Mouse (Mus musculus) stomach, embryonic 15.5 days (tissue): ENCODE results near the gene Kcnn1. TPM values are rescaled to one million over a fixed set of nuclear protein-coding genes. Genes with fewer than 3 reads are reported as not detected.

Experiments
- ATAC-seq: fragments of 200-750 bp; cut with Nextera tagmentation; 2 replicates; pipeline ENCODE4 v1.8.0; 2017; ENCODE audit warnings: low read depth, moderate number of reproducible peaks, moderate TSS enrichment; ENCODE audit not compliant: insufficient read depth, low FRiP score
- H3K27ac ChIP-seq: fragments of 300-500 bp; sonication (generic); 2 replicates; pipeline ENCODE4 v1.5.1; 2015; ENCODE audit warnings: mild to moderate bottlenecking, inconsistent platforms
- H3K27me3 ChIP-seq: fragments of 300-500 bp; sonication (generic); replicated peaks from 2 replicates; pipeline ENCODE4 v1.6.1; 2015; ENCODE audit warnings: inconsistent platforms
- H3K36me3 ChIP-seq: fragments of 300-500 bp; sonication (generic); 2 replicates; pipeline ENCODE4 v1.6.1; 2015; ENCODE audit warnings: inconsistent platforms
- H3K4me1 ChIP-seq: fragments of 300-500 bp; sonication (generic); 2 replicates; pipeline ENCODE4 v1.6.1; 2015; ENCODE audit warnings: inconsistent platforms
- H3K4me2 ChIP-seq: fragments of 300-500 bp; sonication (generic); 2 replicates; pipeline ENCODE4 v1.6.1; 2015; ENCODE audit warnings: mild to moderate bottlenecking, inconsistent platforms
- H3K4me3 ChIP-seq: fragments of 300-500 bp; sonication (generic); replicated peaks from 2 replicates; pipeline ENCODE4 v1.5.1; 2015; ENCODE audit warnings: inconsistent platforms
- H3K9ac ChIP-seq: fragments of 300-500 bp; sonication (generic); 2 replicates; pipeline ENCODE4 v1.6.1; 2015; ENCODE audit warnings: inconsistent platforms
- H3K9me3 ChIP-seq: fragments of 300-500 bp; sonication (generic); 2 replicates; pipeline ENCODE4 v1.6.1; 2016; ENCODE audit warnings: inconsistent platforms
- WGBS: fragments of 180-500 bp; shearing (Covaris S2); methylation state at CpG from one replicate; pipeline ENCODE4 v1.1.7; 2015; 5-methylcytosine and 5-hydroxymethylcytosine counted together
- polyA plus RNA-seq: library from polyadenylated mRNA; unstranded; fragments of >200 nt; fragmentation: Nextera tagmentation; extraction: Ambion mirVana; gene quantifications from 2 replicates; pipeline ENCODE4 v1.2.1, GENCODE M21; 2015

Gene Kcnn1
- polyA plus RNA-seq, 1 experiment from 2014 or later = 1.5 TPM

GRCm38 (mm10) chr8:70821399-70821962 lies 41.6 kb downstream of the Kcnn1 start:
- Histone ChIP-seq H3K27ac (no peak overlapping the region), H3K4me1 (peaks cover 8% of the 10 kb centered on the region; the same call in 1 of the 2 replicates), H3K36me3 (no peaks in the 10 kb centered on the region), H3K9ac (no peak overlapping the region), H3K4me2 (no peak overlapping the region), H3K9me3 (no peaks in the 10 kb centered on the region), H3K27me3 (peaks cover 12% of the 10 kb centered on the region; the same call in 1 of the 2 replicates), H3K4me3 (no peak overlapping the region)
- ATAC-seq = 0 out of 2 replicates have a peak, but pooled peaks have one; percentile 3
- 16% methylated on average over 30 of the region's 30 CpGs for whole genome bisulfite sequencing

- Histone ChIP-seq H3K4me2 (peak overlapping the region; percentile 29), H3K4me3 (peak overlapping the region; percentile 18), H3K27ac (no peak overlapping the region; the same call in 1 of the 2 replicates), H3K36me3 (no peaks in the 10 kb centered on the region), H3K27me3 (peaks cover 15% of the 10 kb centered on the region; the same call in 1 of the 2 replicates), H3K9ac (no peak overlapping the region), H3K4me1 (peaks cover 8% of the 10 kb centered on the region; the same call in 1 of the 2 replicates), H3K9me3 (no peaks in the 10 kb centered on the region)
- ATAC-seq = peak; percentile 73
- WGBS = 5% methylated on average over 30 of the region's 31 CpGs
Observed at GRCm38 (mm10) chr8:70820101-70820935, 42.7 kb downstream of the Kcnn1 start.

- Histone ChIP-seq H3K36me3 (no peaks in the 10 kb centered on the region), H3K27ac (no peak overlapping the region), H3K27me3 (peaks cover 20% of the 10 kb centered on the region; the same call in 1 of the 2 replicates), H3K4me1 (peaks cover 8% of the 10 kb centered on the region; the same call in 1 of the 2 replicates), H3K4me2 (peak overlapping the region; percentile 41), H3K9ac (no peak overlapping the region), H3K4me3 (peak overlapping the region; percentile 12; the same call in 1 of the 2 replicates), H3K9me3 (no peaks in the 10 kb centered on the region)
- WGBS = 5% methylated on average over 30 of the region's 30 CpGs
- ATAC-seq = peak; percentile 66
Observed at GRCm38 (mm10) chr8:70816679-70817078, 46.4 kb downstream of the Kcnn1 start.

GRCm38 (mm10) chr8:70812885-70813284 lies 50.2 kb downstream of the Kcnn1 start:
- no peak overlapping the region for H3K4me2 ChIP-seq
- H3K36me3 ChIP-seq = no peaks in the 10 kb centered on the region
- H3K4me1 ChIP-seq = peaks cover 5% of the 10 kb centered on the region; the same call in 1 of the 2 replicates
- H3K9ac ChIP-seq = no peak overlapping the region
- no peak overlapping the region for H3K4me3 ChIP-seq
- no peaks in the 10 kb centered on the region for H3K9me3 ChIP-seq
- H3K27me3 ChIP-seq = 0 out of 2 replicates have a peak, but pooled peaks cover 14% of the 10 kb centered on the region
- H3K27ac ChIP-seq = no peak overlapping the region
- ATAC-seq = no peak
- 51% methylated on average over 4 of the region's 4 CpGs for WGBS

GRCm38 (mm10) chr8:70812055-70812454 lies 51.0 kb downstream of the Kcnn1 start:
- H3K4me1 ChIP-seq = peaks cover 5% of the 10 kb centered on the region; the same call in 1 of the 2 replicates

GRCm38 (mm10) chr8:70810962-70811680 lies 51.9 kb downstream of the Kcnn1 start:
- no peak overlapping the region for H3K9ac ChIP-seq

More at GRCm38 (mm10) chr8:70812055-70812454, 51.0 kb downstream of the Kcnn1 start:
- 47% methylated on average over 4 of the region's 4 CpGs for WGBS
- Histone ChIP-seq H3K27me3 (0 out of 2 replicates have a peak, but pooled peaks cover 13% of the 10 kb centered on the region), H3K27ac (no peak overlapping the region), H3K9ac (no peak overlapping the region), H3K9me3 (no peaks in the 10 kb centered on the region), H3K4me3 (no peak overlapping the region), H3K36me3 (no peaks in the 10 kb centered on the region), H3K4me2 (no peak overlapping the region)
- ATAC-seq = no peak

GRCm38 (mm10) chr8:70808955-70809701 lies 53.9 kb downstream of the Kcnn1 start:
- Histone ChIP-seq H3K9ac (no peak overlapping the region), H3K4me2 (no peak overlapping the region), H3K4me3 (no peak overlapping the region), H3K27ac (no peak overlapping the region), H3K36me3 (no peaks in the 10 kb centered on the region), H3K9me3 (no peaks in the 10 kb centered on the region), H3K4me1 (peaks cover 8% of the 10 kb centered on the region), H3K27me3 (0 out of 2 replicates have a peak, but pooled peaks cover 3% of the 10 kb centered on the region)
- no peak for ATAC-seq
- 71% methylated on average over 8 of the region's 8 CpGs for WGBS

More at GRCm38 (mm10) chr8:70810962-70811680, 51.9 kb downstream of the Kcnn1 start:
- ATAC-seq = no peak
- Histone ChIP-seq H3K4me1 (no peaks in the 10 kb centered on the region), H3K4me2 (no peak overlapping the region), H3K9me3 (no peaks in the 10 kb centered on the region), H3K4me3 (no peak overlapping the region), H3K27ac (no peak overlapping the region), H3K36me3 (no peaks in the 10 kb centered on the region), H3K27me3 (0 out of 2 replicates have a peak, but pooled peaks cover 8% of the 10 kb centered on the region)
- 70% methylated on average over 20 of the region's 20 CpGs for WGBS

- Histone ChIP-seq H3K27me3 (peaks cover 10% of the 10 kb centered on the region), H3K4me3 (no peak within 1 kb of the TSS), H3K9me3 (no peaks in the 10 kb centered on the region), H3K4me2 (no peak within 1 kb of the TSS), H3K9ac (no peak within 1 kb of the TSS), H3K4me1 (peaks cover 15% of the 10 kb centered on the region), H3K27ac (no peak within 1 kb of the TSS), H3K36me3 (no peaks in the 10 kb centered on the region)
- 62% methylated on average over 5 of the region's 5 CpGs for WGBS
- no peak for ATAC-seq
Observed at GRCm38 (mm10) chr8:70808239-70808638, 54.8 kb downstream of the Kcnn1 start, which contains the start of gene Il12rb1. Il12rb1 (plus strand) TSS chr8:70808449.

- ATAC-seq = no peak
- Histone ChIP-seq H3K9ac (no peak overlapping the region), H3K36me3 (no peaks in the 10 kb centered on the region), H3K4me2 (no peak overlapping the region), H3K9me3 (no peaks in the 10 kb centered on the region), H3K27me3 (peaks cover 10% of the 10 kb centered on the region), H3K4me3 (no peak overlapping the region), H3K27ac (no peak overlapping the region), H3K4me1 (peaks cover 15% of the 10 kb centered on the region)
- WGBS = 43% methylated on average over 1 of the region's 1 CpGs
Observed at GRCm38 (mm10) chr8:70807304-70807703, 55.8 kb downstream of the Kcnn1 start.

GRCm38 (mm10) chr8:70806541-70806940 lies 56.5 kb downstream of the Kcnn1 start:
- H3K27me3 ChIP-seq = peaks cover 10% of the 10 kb centered on the region
- H3K4me1 ChIP-seq = peaks cover 15% of the 10 kb centered on the region
- 0 out of 2 replicates have a peak overlapping the region, but pooled peaks have one; percentile 4 for H3K27ac ChIP-seq
- no peaks in the 10 kb centered on the region for H3K36me3 ChIP-seq
- ATAC-seq = no peak
- no peak overlapping the region for H3K4me3 ChIP-seq
- 66% methylated on average over 4 of the region's 4 CpGs for WGBS
- no peaks in the 10 kb centered on the region for H3K9me3 ChIP-seq
- no peak overlapping the region for H3K4me2 ChIP-seq
- no peak overlapping the region for H3K9ac ChIP-seq
